Mouse (Mus musculus): ENCODE data around the gene Btnl9. TPM values are rescaled to one million over a fixed set of nuclear protein-coding genes. Genes with fewer than 3 reads are reported as not detected.
A peak's percentile ranks its signal among the peaks of the same experiment; 100 is the strongest.
"Not testable (repeated sequence)": the region's sequence is repeated elsewhere in the genome, so short reads cannot be mapped to it uniquely, and the experiment has no call there.

The Btnl9 gene
- total RNA-seq, 2 experiments from 2014 or later = 0.17 to 0.22 TPM

DNA sequence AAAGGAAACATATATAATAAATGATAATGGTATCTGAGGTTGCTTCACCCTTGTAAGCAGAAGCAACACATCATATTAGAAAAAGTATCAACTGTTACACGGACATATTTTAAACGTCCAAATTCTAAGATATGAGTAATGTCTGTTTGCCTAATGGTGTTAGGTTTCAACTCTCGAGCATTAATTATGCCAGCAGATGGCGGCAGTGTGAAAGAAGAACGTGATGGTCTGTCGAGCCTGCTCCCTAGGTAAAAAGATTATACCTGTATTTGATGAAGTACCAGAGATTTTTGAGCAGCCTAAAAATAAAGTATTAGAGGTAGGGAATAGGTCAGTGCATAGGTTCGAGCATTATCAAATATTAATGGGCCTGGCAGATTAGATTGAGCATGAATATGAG, 2.8 kb upstream of the Btnl9 start:
- intact Hi-C loops (cut with DNase I) = loop anchor here (2.0 to 5.0 kb wide), 3 partner anchors 63 to 348 kb away; no protein-coding TSS in a partner anchor
- peak; percentile 52 to 81 for DNase-seq (ENCODE audit: low spot score in 2 of 2)

DNA sequence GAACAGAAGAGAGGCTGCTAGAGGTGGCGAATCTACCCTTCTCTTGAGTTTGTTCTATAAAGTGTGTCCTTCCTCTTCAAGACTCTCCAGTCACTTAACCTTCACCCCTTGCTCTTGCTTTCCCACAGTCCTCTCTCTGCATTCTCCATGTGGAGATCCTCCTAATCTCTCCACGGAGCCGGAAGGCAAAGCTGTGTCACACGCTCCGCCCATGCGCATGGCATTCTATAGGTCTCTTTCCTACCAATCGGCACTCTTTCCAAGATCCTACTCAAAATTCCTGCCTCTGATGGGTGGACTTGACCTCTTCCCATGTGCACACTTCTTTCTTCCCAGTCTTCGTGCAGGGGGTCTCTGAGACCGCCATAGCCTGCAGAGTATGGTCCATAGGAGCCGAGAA, 742 bp upstream of the Btnl9 start:
- intact Hi-C loops (cut with DNase I) = loop anchor here (2.0 to 5.0 kb wide), 2 partner anchors 65 to 83 kb away; no protein-coding TSS in a partner anchor
- no peak for DNase-seq (ENCODE audit: low spot score in 2 of 2)

DNA sequence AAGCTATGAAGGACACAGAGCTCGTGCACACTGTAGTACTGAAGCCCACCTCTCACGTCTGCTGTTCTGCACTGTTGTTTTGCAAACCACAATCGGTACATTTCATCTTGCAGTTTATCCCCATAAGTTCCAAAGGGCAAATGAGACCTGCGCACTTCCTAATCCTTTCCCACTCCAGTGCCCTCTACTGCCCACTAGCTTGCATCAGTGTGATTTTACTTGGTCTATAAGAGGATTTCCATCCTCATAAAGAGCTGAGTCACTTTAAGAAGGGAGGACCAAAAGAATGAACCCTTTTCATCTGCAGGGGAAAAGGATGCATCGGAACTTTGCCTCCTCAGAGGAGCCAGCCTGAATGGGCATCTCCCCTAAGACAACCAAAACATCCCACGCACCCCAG, 507 bp downstream of the Btnl9 start:
- no peak for DNase-seq (ENCODE audit: low spot score in 2 of 2)
- intact Hi-C loops (cut with DNase I) = loop anchor here (5.0 kb wide), 1 partner anchor 66 kb away; no protein-coding TSS in a partner anchor

DNA sequence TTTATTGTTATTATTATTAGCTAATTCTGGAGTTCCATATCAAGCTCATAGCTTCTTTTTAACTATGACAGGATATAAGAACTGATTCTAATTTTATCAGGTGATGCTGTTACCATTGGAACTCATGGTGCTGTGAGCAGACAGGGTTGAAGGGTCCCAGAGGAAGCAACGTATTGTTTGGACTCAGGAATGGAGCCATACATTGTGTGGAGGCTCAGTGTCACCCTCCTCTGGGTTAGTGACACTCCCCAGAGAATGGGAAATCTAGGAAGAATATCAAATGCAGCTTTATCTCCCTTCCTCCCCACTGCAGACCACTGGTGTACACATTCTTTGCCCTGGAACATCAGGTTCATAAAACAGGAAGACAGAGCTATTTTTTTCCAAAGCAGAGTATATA, 3.8 kb downstream of the Btnl9 start:
- no peak for DNase-seq (ENCODE audit: low spot score in 2 of 2)
- intact Hi-C loops (cut with DNase I) = no loop called here

DNA sequence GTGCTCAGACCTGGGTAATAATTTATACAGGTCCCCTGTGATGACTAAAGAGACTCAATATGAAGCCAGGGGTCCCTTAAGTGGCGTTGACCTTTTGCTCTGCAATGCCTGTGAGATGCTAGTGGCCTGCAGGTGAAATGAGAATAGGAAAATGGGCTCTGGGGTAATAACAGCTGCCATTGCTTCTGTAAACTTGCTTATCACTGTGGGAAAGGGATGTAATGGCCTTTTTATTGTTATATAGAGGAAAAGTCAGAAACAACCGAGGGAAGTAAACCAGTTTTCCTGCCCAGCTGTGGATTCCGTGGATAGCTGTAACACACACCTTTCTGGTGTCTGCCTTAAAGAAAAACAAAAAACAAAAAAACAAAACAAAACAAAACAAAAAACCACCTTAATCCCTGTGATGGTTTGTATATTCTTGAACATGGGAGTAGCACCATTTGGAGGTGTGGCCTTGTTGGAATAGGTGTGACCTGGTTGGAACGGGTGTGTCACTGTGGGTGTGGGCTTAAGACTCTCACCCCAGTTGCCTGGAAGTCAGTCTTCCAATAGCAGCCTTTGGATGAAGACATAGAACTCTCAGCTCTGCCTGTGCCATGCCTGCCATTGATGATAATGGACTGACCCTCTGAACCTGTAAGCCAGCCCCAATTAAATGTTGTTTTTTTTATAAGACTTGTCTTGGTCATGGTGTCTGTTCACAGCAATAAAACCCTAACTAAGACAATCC, 10.7 kb downstream of the Btnl9 start:
- intact Hi-C loops (cut with DNase I); DNase-seq (ENCODE audit: low spot score in 2 of 2): not testable (repeated sequence)

DNA sequence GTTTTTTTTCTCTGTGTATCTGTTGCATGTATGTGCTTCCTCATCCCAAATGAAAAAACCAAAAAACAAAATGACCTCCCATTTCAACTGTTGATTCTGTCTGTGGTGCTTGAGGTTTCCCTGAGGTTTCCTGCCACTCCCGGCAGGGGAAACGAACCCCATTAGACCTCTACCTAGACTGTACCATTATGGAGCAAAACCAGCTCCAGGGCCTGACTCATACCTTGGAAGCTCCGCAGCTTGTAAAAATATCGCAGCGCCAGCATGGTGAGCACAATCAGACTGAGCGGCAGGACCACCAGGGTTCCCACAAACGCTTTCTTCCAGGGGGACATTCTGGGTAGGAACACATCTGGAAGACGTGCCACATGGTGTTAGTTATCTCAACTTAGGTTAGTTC, 11.6 kb downstream of the Btnl9 start:
- no peak for DNase-seq (ENCODE audit: low spot score in 2 of 2)
- intact Hi-C loops (cut with DNase I) = no loop called here

DNA sequence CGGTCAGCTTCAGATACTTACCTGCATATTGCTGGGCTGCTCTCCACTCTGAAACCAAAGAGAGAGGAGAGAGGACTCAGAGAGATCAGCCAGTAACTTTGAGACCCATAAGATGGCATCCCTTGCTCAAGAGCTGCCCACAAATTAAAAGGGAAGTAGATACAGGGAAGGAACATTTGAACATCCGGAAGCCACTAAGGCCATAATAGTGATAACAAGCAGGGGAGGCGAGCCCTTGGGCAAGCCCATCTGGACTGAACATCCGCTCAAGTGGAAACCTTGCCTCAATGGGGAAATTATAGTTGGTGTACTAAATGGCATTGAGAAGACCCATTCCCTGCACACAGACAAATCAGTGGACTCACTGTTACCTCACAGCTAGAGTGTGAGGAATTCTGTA, 16.4 kb downstream of the Btnl9 start:
- no peak for DNase-seq (ENCODE audit: low spot score in 2 of 2)

DNA sequence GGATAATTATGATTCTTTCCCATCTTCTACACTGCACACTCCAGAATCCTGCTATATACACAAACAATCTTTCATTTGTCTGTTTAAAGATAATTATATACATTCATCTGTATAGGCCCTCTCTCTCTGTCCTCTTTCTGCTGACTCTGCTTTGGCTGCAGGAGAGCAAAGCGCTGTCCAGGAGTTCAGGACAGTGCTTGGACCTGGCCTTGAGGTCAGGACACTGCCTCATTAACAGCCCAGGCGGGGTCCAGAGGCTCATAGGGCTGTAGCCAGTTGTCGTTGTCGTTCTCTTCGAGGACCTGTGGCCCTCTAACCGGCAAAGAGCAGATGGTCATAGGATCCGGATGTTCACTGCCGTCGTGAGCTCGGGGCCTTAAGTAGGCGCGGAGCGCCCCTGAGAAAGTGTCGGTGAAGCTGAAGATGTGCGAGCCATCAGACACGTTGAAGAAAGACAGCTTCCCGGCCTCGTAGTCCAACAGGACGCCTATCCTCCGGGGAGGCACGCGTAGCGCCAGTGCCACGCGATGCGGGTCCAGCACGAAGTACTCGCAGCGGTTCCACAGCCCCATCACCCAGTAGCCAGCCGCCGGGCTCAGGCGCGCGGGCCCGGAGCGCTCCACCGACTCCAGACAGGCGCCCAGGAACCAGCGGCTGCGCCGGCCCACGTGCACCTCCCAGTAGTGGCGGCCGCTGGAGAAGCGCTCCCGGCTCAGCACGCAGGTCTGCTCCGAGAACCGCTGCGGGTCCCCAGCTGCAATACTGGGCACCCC, 17.9 kb downstream of the Btnl9 start:
- DNase-seq (ENCODE audit: low spot score in 2 of 2) = peak; percentile 7 to 30
- intact Hi-C loops (cut with DNase I) = no loop called here

More for the DNA sequence above, 16.4 kb downstream of the Btnl9 start:
- intact Hi-C loops (cut with DNase I) = no loop called here

DNA sequence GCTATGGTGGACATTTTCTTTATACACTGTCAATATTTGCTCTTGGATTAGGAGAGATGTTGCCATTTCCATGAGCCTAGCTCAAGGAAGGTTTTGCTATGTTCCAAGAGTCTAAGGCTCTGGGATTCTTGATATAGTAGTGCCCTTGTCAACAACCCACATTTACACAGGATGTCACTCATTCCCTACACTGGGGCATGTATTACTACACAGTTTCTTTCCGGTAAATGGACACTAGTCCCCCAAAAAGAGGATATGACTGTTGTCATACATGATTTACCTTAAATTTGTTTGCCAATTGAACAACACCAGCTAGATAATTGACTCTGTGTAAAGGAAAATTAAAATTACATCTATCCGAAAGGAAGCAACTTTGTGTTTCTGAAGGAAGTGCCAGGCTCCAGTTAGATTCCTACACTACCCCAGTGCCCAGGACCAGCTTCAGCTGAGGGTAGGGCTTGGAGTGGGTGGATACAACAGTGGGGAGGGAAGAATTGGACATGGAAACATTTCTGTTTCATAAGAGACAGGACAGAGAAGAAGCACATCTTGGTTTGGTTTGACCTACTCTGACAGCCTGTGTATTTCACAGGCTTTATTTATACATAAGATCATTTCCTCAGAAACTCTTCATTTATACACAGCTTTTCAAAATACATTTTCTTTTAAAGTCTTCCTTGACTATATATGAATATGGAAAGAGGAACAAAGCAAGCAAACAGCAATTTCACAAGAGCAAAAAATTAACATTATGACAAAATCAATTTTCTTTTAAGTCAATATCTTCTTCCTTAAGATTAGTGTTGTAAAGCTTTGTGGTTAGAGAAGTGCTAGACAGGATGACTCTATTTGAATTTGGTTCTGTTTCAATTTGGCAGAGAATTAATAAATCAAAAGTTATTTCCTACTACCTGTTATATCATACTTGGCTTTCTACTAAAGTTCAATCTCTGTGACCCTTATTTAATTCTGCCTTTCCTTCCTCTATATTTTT, 29.8 kb downstream of the Btnl9 start:
- intact Hi-C loops (cut with DNase I) = no loop called here
- no peak for DNase-seq (ENCODE audit: low spot score in 2 of 2)

DNA sequence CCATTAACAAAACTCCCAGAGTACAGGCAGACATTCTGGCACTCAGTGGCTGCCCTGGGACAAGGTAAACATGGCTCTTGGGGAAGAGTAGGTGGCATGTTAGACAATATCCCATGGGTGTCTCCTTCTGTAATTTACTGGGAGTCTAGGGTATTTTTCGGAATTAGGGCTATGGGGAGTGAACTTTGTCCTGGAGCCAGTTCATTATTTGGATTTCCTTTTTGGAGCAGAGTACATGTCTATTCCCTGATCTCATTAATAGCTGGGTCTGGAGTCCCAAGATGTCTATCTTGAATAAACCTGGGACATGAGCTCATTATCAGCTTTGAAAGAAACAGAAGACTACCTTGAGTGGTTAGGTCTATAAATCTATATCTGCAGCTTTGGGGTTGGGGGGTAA, 32.9 kb downstream of the Btnl9 start, which contains the start of gene Olfr1394:
Olfr1394 (plus strand) TSS at position 301 of the 400 bp plus-strand sequence.
- no peak for DNase-seq (ENCODE audit: low spot score in 2 of 2)
- intact Hi-C loops (cut with DNase I) = no loop called here

DNA sequence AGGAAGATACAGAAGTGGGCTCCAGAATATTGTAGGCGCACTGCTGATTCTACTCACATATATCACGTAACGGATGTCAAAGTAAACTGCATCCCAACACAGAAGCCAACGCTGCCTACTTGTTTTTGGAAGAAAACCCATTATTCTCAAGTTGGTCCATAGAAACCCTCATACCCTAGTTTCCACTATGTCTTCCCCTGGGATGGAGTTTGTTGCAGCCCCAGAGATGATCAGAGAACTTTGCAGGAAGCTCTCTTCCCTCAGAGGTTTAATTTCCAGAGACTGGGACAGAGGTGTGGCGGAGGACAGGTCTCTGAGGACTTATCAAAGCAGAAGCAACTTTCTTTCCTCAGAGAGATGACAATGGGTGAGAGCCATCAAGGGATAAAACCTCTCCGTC, 45.0 kb downstream of the Btnl9 start, which contains the start of gene Olfr1395:
Olfr1395 (plus strand) TSS at position 301 of the 400 bp plus-strand sequence.
- intact Hi-C loops (cut with DNase I) = no loop called here
- DNase-seq (ENCODE audit: low spot score in 2 of 2) = no peak

DNA sequence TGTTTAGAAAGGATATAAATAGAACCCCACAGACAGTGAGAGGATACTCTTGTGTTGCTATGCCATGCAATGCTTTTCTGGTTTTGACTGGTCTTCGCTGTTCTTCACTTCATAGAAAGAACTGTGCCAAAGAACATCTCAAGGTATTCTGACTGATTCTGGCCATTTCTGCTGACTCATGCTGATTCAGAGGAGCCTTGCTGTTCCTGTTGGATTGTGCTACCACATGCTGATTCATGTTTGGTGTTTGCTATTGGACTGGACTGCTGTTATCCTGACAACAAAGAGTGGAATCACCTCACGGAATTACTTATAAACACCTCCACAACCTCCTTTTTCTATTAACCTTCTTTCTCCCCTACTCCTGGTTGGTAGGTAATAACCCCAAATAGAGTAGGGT, 62.8 kb downstream of the Btnl9 start:
- peak in 1 of 2 experiments; percentile 45 for DNase-seq (ENCODE audit: low spot score in 2 of 2)
- intact Hi-C loops (cut with DNase I) = no loop called here

DNA sequence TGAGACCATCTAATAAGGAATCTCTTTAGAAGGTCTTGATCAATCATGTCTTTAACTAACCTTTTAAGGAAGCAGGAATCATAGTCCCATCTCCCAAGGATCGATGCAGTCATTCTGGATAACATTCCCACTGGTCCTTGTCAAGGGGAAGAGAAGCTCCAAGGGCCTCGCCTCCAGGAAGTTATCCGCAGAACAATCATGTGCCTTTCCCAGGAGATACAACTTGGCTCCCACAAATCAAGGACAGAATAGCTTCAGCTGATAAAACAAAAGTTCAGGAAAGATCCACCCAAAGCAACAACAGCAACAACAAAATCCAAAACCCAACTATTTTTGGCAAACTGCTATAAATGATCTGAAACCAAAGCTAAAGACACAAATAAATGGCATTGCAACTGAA, 67.3 kb downstream of the Btnl9 start:
- intact Hi-C loops (cut with DNase I) = no loop called here
- no peak for DNase-seq (ENCODE audit: low spot score in 2 of 2)

Other genes with a start within 250 kb of the Btnl9 start
- gene Psme2b, start 241.0 kb downstream of the Btnl9 start, total RNA-seq (2021) = under 1 TPM in 1 of 2 experiments, not detected in 1; 0.70 TPM
- gene Olfr56, start 208.3 kb downstream of the Btnl9 start, total RNA-seq (2021) = not detected
- 1 to 10 TPM in 1 of 2 experiments, under 1 TPM in 1; 0.94 to 1.1 TPM for gene 9930111J21Rik1, start 207.8 kb downstream of the Btnl9 start, total RNA-seq (2021)
- gene Gm12185, start 194.9 kb downstream of the Btnl9 start, total RNA-seq (2021) = under 1 TPM in 1 of 2 experiments, not detected in 1; 0.06 TPM
- not detected for gene Tgtp1, start 193.0 kb downstream of the Btnl9 start, total RNA-seq (2021)
- gene 9930111J21Rik2, start 135.9 kb downstream of the Btnl9 start, total RNA-seq (2021) = 1 to 10 TPM; 1.6 TPM
- under 1 TPM in 1 of 2 experiments, not detected in 1; 0.17 TPM for gene Tgtp2, start 123.0 kb downstream of the Btnl9 start, total RNA-seq (2021)
- gene Ifi47, start 110.6 kb downstream of the Btnl9 start, total RNA-seq (2021) = under 1 TPM; 0.57 to 0.62 TPM
- not detected for gene Olfr1396, start 72.3 kb downstream of the Btnl9 start, total RNA-seq (2021)
- not detected for gene Olfr1395, start 44.9 kb downstream of the Btnl9 start, total RNA-seq (2021)
- gene Olfr1394, start 32.8 kb downstream of the Btnl9 start, total RNA-seq (2021) = not detected
- gene Zfp62, start 16.1 kb upstream of the Btnl9 start, total RNA-seq (2021) = 10 to 100 TPM; 36.9 to 39.5 TPM
- gene Mgat1, start 57.0 kb upstream of the Btnl9 start, total RNA-seq (2021) = 10 to 100 TPM; 57.8 to 72.4 TPM
- gene Olfr1393, start 91.1 kb upstream of the Btnl9 start, total RNA-seq (2021) = under 1 TPM in 1 of 2 experiments, not detected in 1; 0.13 TPM
- under 1 TPM in 1 of 2 experiments, not detected in 1; 0.19 TPM for gene Olfr1392, start 98.1 kb upstream of the Btnl9 start, total RNA-seq (2021)
- gene Olfr10, start 117.6 kb upstream of the Btnl9 start, total RNA-seq (2021) = not detected
- not detected for gene Olfr1391, start 135.6 kb upstream of the Btnl9 start, total RNA-seq (2021)
- gene Olfr1390, start 148.0 kb upstream of the Btnl9 start, total RNA-seq (2021) = not detected
- gene Olfr1389, start 235.9 kb upstream of the Btnl9 start, total RNA-seq (2021) = not detected
- gene Olfr1388, start 249.5 kb upstream of the Btnl9 start, total RNA-seq (2021) = under 1 TPM; 0.17 to 0.53 TPM

Measured in left cerebral cortex, postnatal 14 days (tissue).